Mouse (Mus musculus) stomach, postnatal 0 days (tissue): ENCODE data around the gene Bet1l. TPM values are rescaled to one million over a fixed set of nuclear protein-coding genes. Genes with fewer than 3 reads are reported as not detected.
A peak's percentile ranks its signal among the peaks of the same experiment; 100 is the strongest.

Experiments used
- ATAC-seq: fragments of 200-750 bp; cut with Nextera tagmentation; 2 replicates; pipeline ENCODE4 v1.8.0; 2017; ENCODE audit not compliant: low FRiP score, low TSS enrichment
- DNase-seq: peaks from one replicate; pipeline ENCODE4 v3.0.0-alpha.2; 2016; ENCODE audit warnings: low spot score
- H3K27ac ChIP-seq: fragments of 300-500 bp; sonication (generic); replicated peaks from 2 replicates; pipeline ENCODE4 v1.5.1; 2014; ENCODE audit warnings: mild to moderate bottlenecking, control low read depth
- H3K27me3 ChIP-seq: fragments of 300-500 bp; sonication (generic); 2 replicates; pipeline ENCODE4 v1.6.1; 2014; ENCODE audit warnings: low read length; ENCODE audit not compliant: control insufficient read depth, insufficient read depth
- H3K36me3 ChIP-seq: fragments of 300-500 bp; sonication (generic); 2 replicates; pipeline ENCODE4 v1.6.1; 2014; ENCODE audit warnings: low read length, mixed read lengths; ENCODE audit not compliant: control insufficient read depth, insufficient read depth
- H3K4me1 ChIP-seq: fragments of 300-500 bp; sonication (generic); replicated peaks from 2 replicates; pipeline ENCODE4 v1.6.1; 2014; ENCODE audit warnings: antibody characterized with exemption; ENCODE audit not compliant: control insufficient read depth, insufficient read depth
- H3K4me2 ChIP-seq: fragments of 300-500 bp; sonication (generic); replicated peaks from 2 replicates; pipeline ENCODE4 v1.6.1; 2014; ENCODE audit warnings: low read depth, mild to moderate bottlenecking, control low read depth, moderate library complexity
- H3K4me3 ChIP-seq: fragments of 300-500 bp; sonication (generic); 2 replicates; pipeline ENCODE4 v1.5.1; 2014; ENCODE audit warnings: low read depth, low read length, control low read depth
- H3K9ac ChIP-seq: fragments of 300-500 bp; sonication (generic); 2 replicates; pipeline ENCODE4 v1.6.1; 2014; ENCODE audit warnings: mild to moderate bottlenecking, low read length, control low read depth, mixed read lengths
- H3K9me3 ChIP-seq: fragments of 300-500 bp; sonication (generic); 2 replicates; pipeline ENCODE4 v1.6.1; 2016; ENCODE audit warnings: low read length; ENCODE audit not compliant: control insufficient read depth
- CTCF ChIP-seq: IDR thresholded peaks from 2 replicates; pipeline ENCODE4 v1.5.1; 2016; ENCODE audit warnings: antibody characterized with exemption, low read depth, mild to moderate bottlenecking, moderate library complexity
- EP300 ChIP-seq: optimal IDR thresholded peaks from 2 replicates; pipeline ENCODE3; 2016; ENCODE audit warnings: antibody characterized with exemption
- WGBS: fragments of 180-500 bp; shearing (Covaris S2); extraction: QIAGEN DNeasy Blood & Tissue Kit; methylation state at CpG from one replicate; pipeline ENCODE4 v1.1.7; 2014; 5-methylcytosine and 5-hydroxymethylcytosine counted together
- polyA plus RNA-seq: library from polyadenylated mRNA; unstranded; fragments of >200 nt; fragmentation: Nextera tagmentation; extraction: Ambion mirVana; gene quantifications from 2 replicates; pipeline ENCODE4 v1.2.1, GENCODE M21; 2015

Bet1l gene
- polyA plus RNA-seq, 1 experiment from 2014 or later: 49.0 TPM

DNA sequence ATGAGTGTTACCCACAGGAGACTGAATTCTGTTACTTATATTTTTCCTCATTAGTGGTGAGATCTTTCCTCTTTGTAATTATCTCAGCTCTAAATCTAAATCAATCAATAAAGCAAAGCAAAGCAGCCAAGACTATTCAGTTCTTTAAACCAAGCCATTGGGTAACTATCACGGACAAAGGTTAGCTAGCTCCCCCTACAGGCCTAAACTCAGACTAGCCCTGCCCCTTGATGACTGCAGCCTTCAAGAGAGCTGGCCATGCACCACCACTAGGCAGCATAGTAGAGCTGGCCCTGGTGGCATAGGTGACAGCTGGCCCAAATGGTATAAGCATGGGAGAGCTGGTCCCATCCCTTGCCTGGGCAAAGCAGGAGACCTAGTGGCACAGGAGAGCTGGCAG is 51.7 kb downstream of the Bet1l start:
- DNase-seq (peak; percentile 41), ATAC-seq (no peak; the same call in 1 of the 2 replicates)
- Histone ChIP-seq H3K4me2 (no peak overlapping the region), H3K9ac (no peak overlapping the region), H3K27ac (no peak overlapping the region), H3K4me1 (no peaks in the 10 kb centered on the region), H3K4me3 (no peak overlapping the region), H3K36me3 (no peaks in the 10 kb centered on the region), H3K9me3 (no peaks in the 10 kb centered on the region), H3K27me3 (no peaks in the 10 kb centered on the region)
- 6% methylated on average over 1 of the region's 1 CpGs for WGBS
- TF ChIP-seq EP300: no peak
- peak; percentile 76 for TF ChIP-seq CTCF

Other genes starting within 250 kb of the Bet1l start
- gene Olfr61, start 228.6 kb downstream of the Bet1l start, polyA plus RNA-seq: not detected in 2 replicates
- gene Olfr53, start 211.1 kb downstream of the Bet1l start, polyA plus RNA-seq: not detected in 2 replicates
- 0.01 TPM in 1 of 2 replicates, not detected in the other for gene Olfr539, start 197.6 kb downstream of the Bet1l start, polyA plus RNA-seq
- gene Olfr45, start 175.6 kb downstream of the Bet1l start, polyA plus RNA-seq: not detected in 2 replicates
- gene Olfr541, start 160.3 kb downstream of the Bet1l start, polyA plus RNA-seq: not detected in 2 replicates
- 0.52 and 0.85 TPM in 2 replicates for gene Cyp2e1, start 93.8 kb downstream of the Bet1l start, polyA plus RNA-seq
- gene Syce1, start 69.7 kb downstream of the Bet1l start, polyA plus RNA-seq: 0.11 and 0.16 TPM in 2 replicates
- gene Zfp941, start 35.4 kb downstream of the Bet1l start, polyA plus RNA-seq: 0.59 and 0.65 TPM in 2 replicates
- 21.9 and 22.7 TPM in 2 replicates for gene Urah, start 22.6 kb downstream of the Bet1l start, polyA plus RNA-seq
- gene Scgb1c1, start 12.0 kb downstream of the Bet1l start, polyA plus RNA-seq: not detected in 2 replicates
- gene Odf3, start 9.8 kb downstream of the Bet1l start, polyA plus RNA-seq: not detected in 2 replicates
- not detected in 2 replicates for gene Gm45785, start 1.2 kb downstream of the Bet1l start, polyA plus RNA-seq
- 49.0 and 49.1 TPM in 2 replicates for gene Ric8a, start 620 bp downstream of the Bet1l start, polyA plus RNA-seq
- 160 and 166 TPM in 2 replicates for gene Psmd13, start 24.4 kb upstream of the Bet1l start, polyA plus RNA-seq
- gene Sirt3, start 24.7 kb upstream of the Bet1l start, polyA plus RNA-seq: 17.9 and 19.0 TPM in 2 replicates
- gene Cox8b, start 42.9 kb upstream of the Bet1l start, polyA plus RNA-seq: 1.3 and 2.6 TPM in 2 replicates
- 1.6 and 1.7 TPM in 2 replicates for gene Nlrp6, start 63.3 kb upstream of the Bet1l start, polyA plus RNA-seq
- gene Pgghg, start 83.8 kb upstream of the Bet1l start, polyA plus RNA-seq: 10.1 and 12.3 TPM in 2 replicates
- gene Ifitm5, start 92.7 kb upstream of the Bet1l start, polyA plus RNA-seq: 0.58 and 0.82 TPM in 2 replicates
- gene Gm45717, start 98.4 kb upstream of the Bet1l start, polyA plus RNA-seq: 0.32 and 0.71 TPM in 2 replicates
- gene Ifitm2, start 98.4 kb upstream of the Bet1l start, polyA plus RNA-seq: 932 and 1,048 TPM in 2 replicates
- gene Ifitm1, start 109.6 kb upstream of the Bet1l start, polyA plus RNA-seq: 162 and 173 TPM in 2 replicates
- 350 and 450 TPM in 2 replicates for gene Ifitm3, start 153.2 kb upstream of the Bet1l start, polyA plus RNA-seq
- 0.40 and 0.63 TPM in 2 replicates for gene Ifitm6, start 160.3 kb upstream of the Bet1l start, polyA plus RNA-seq
- gene Gm17387, start 171.6 kb upstream of the Bet1l start, polyA plus RNA-seq: not detected in 2 replicates
- 1.2 and 1.5 TPM in 2 replicates for gene B4galnt4, start 203.5 kb upstream of the Bet1l start, polyA plus RNA-seq
- gene Pkp3, start 220.6 kb upstream of the Bet1l start, polyA plus RNA-seq: 97.9 and 105 TPM in 2 replicates
- gene Sigirr, start 243.0 kb upstream of the Bet1l start, polyA plus RNA-seq: 12.6 and 14.0 TPM in 2 replicates